Mouse (Mus musculus): ENCODE results near the gene Rbks. TPM values are rescaled to one million over a fixed set of nuclear protein-coding genes. Genes with fewer than 3 reads are reported as not detected.

Rbks gene
- 2.3 and 2.7 TPM in 2 replicates for polyA plus RNA-seq (2015; fragmentation: Nextera tagmentation; extraction: Ambion mirVana)

DNA sequence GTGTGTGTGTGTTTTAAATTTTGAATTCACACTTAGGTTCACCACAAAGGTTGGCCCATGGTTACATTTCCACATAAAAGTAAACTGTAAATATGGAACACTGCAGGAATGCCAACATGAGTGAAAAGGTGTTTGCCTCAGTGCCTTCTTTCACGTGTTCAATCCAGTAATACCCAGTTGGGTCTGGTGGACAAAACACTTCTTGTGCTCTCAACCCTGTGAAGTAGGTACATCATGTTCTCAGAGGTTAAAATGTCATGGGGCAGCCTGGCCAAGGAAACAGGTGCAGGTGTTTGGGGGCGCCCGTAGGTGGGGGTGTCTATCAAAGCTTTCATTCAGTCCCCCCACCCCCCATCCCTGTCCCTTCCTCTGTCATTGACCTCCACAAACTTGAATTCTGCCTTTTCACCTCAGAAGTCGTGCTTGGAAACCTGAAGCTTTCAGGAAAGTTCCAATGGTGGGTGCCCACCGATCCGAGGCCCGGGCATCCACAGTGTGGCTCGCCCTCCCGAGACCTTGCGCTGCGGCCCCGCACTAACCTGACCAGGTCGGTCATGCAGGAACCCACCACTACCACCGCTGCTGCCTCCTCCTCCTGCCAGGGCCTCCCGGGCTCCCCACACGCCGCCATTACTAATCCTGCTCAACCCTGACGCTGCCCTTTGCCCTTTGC is at the start of gene Rbks:
TSS of gene Rbks (minus strand) at position 657 of the 673 bp plus-strand sequence.
- Histone ChIP-seq H3K27ac (ENCODE audit: low read length) (peak within 1 kb of the TSS; percentile 96), H3K36me3 (ENCODE audit: control insufficient read depth, insufficient read depth) (no peaks in the 10 kb centered on the region), H3K4me1 (replicated peaks; ENCODE audit: control insufficient read depth, insufficient read depth, low read length) (peaks cover 6% of the 10 kb centered on the region), H3K9ac (replicated peaks; ENCODE audit: low read depth, low read length) (peak within 1 kb of the TSS; percentile 72), H3K9me3 (ENCODE audit: control insufficient read depth, low read length) (no peaks in the 10 kb centered on the region), H3K4me2 (ENCODE audit: low read length) (peak within 1 kb of the TSS; percentile 80), H3K27me3 (replicated peaks; ENCODE audit: control insufficient read depth, insufficient read depth, low read length) (no peaks in the 10 kb centered on the region), H3K4me3 (replicated peaks; ENCODE audit: low read length) (peak within 1 kb of the TSS; percentile 59)
- ATAC-seq, result peak; percentile 29
- 6% methylated on average over 18 of the region's 18 CpGs for WGBS

GRCm38 (mm10) chr5:31742521-31743031 is 45.1 kb upstream of the Rbks start:
- no peak for ATAC-seq
- H3K4me3 ChIP-seq (replicated peaks; ENCODE audit: low read length), result no peak overlapping the region
- H3K27ac ChIP-seq (ENCODE audit: low read length), result no peak overlapping the region
- 34% methylated on average over 4 of the region's 4 CpGs for WGBS
- H3K9me3 ChIP-seq (ENCODE audit: control insufficient read depth, low read length), result no peaks in the 10 kb centered on the region
- H3K36me3 ChIP-seq (ENCODE audit: control insufficient read depth, insufficient read depth), result no peaks in the 10 kb centered on the region
- H3K4me2 ChIP-seq (ENCODE audit: low read length), result no peak overlapping the region
- H3K4me1 ChIP-seq (replicated peaks; ENCODE audit: control insufficient read depth, insufficient read depth, low read length), result no peaks in the 10 kb centered on the region
- no peak overlapping the region for H3K9ac ChIP-seq (replicated peaks; ENCODE audit: low read depth, low read length)
- H3K27me3 ChIP-seq (replicated peaks; ENCODE audit: control insufficient read depth, insufficient read depth, low read length), result no peaks in the 10 kb centered on the region

GRCm38 (mm10) chr5:31741931-31742330 is 44.5 kb upstream of the Rbks start:
- Histone ChIP-seq H3K4me3 (replicated peaks; ENCODE audit: low read length) (no peak overlapping the region), H3K27me3 (replicated peaks; ENCODE audit: control insufficient read depth, insufficient read depth, low read length) (no peaks in the 10 kb centered on the region), H3K9me3 (ENCODE audit: control insufficient read depth, low read length) (no peaks in the 10 kb centered on the region), H3K9ac (replicated peaks; ENCODE audit: low read depth, low read length) (no peak overlapping the region), H3K36me3 (ENCODE audit: control insufficient read depth, insufficient read depth) (no peaks in the 10 kb centered on the region), H3K27ac (ENCODE audit: low read length) (no peak overlapping the region), H3K4me1 (replicated peaks; ENCODE audit: control insufficient read depth, insufficient read depth, low read length) (no peaks in the 10 kb centered on the region), H3K4me2 (ENCODE audit: low read length) (no peak overlapping the region)
- no peak for ATAC-seq
- WGBS, result 86% methylated on average over 1 of the region's 1 CpGs

- WGBS, result 42% methylated on average over 3 of the region's 3 CpGs
- no peak overlapping the region for H3K27ac ChIP-seq (ENCODE audit: low read length)
- no peaks in the 10 kb centered on the region for H3K9me3 ChIP-seq (ENCODE audit: control insufficient read depth, low read length)
- ATAC-seq, result no peak
- no peaks in the 10 kb centered on the region for H3K4me1 ChIP-seq (replicated peaks; ENCODE audit: control insufficient read depth, insufficient read depth, low read length)
- H3K9ac ChIP-seq (replicated peaks; ENCODE audit: low read depth, low read length), result no peak overlapping the region
- no peaks in the 10 kb centered on the region for H3K36me3 ChIP-seq (ENCODE audit: control insufficient read depth, insufficient read depth)
- no peak overlapping the region for H3K4me3 ChIP-seq (replicated peaks; ENCODE audit: low read length)
- no peak overlapping the region for H3K4me2 ChIP-seq (ENCODE audit: low read length)
- no peaks in the 10 kb centered on the region for H3K27me3 ChIP-seq (replicated peaks; ENCODE audit: control insufficient read depth, insufficient read depth, low read length)
These were observed 35.4 kb upstream of the Rbks start for GRCm38 (mm10) chr5:31732644-31733338.

DNA sequence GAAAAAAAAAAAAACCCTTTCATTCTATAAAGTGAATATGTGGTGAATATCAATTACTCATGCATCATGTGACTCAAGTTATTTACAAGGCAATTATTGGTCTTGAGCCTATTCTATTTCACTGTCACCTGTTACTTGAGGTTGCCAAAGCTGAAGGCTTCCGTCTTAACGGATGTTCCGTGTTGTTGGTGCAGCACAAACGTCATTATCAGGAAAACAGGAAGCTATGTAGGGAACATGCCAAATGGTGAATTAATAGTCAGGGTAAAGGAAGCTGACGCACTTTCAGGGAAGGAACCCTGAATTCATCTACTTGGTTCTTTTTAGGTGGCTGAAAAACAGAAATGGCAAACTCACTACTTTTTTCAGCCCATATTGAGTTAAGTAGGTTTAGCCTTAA is 30.0 kb upstream of the Rbks start:
- ATAC-seq, result no peak
- WGBS, result 52% methylated on average over 5 of the region's 5 CpGs

GRCm38 (mm10) chr5:31725885-31726284 is 28.5 kb upstream of the Rbks start:
- 87% methylated on average over 2 of the region's 2 CpGs for WGBS
- Histone ChIP-seq H3K9me3 (ENCODE audit: control insufficient read depth, low read length) (no peaks in the 10 kb centered on the region), H3K9ac (replicated peaks; ENCODE audit: low read depth, low read length) (no peak overlapping the region), H3K4me3 (replicated peaks; ENCODE audit: low read length) (no peak overlapping the region), H3K27me3 (replicated peaks; ENCODE audit: control insufficient read depth, insufficient read depth, low read length) (no peaks in the 10 kb centered on the region), H3K4me2 (ENCODE audit: low read length) (no peak overlapping the region), H3K4me1 (replicated peaks; ENCODE audit: control insufficient read depth, insufficient read depth, low read length) (no peaks in the 10 kb centered on the region), H3K36me3 (ENCODE audit: control insufficient read depth, insufficient read depth) (no peaks in the 10 kb centered on the region), H3K27ac (ENCODE audit: low read length) (no peak overlapping the region)
- no peak for ATAC-seq

More for the DNA sequence above, 30.0 kb upstream of the Rbks start:
- no peaks in the 10 kb centered on the region for H3K9me3 ChIP-seq (ENCODE audit: control insufficient read depth, low read length)
- H3K36me3 ChIP-seq (ENCODE audit: control insufficient read depth, insufficient read depth), result no peaks in the 10 kb centered on the region
- H3K4me3 ChIP-seq (replicated peaks; ENCODE audit: low read length), result no peak overlapping the region
- no peak overlapping the region for H3K4me2 ChIP-seq (ENCODE audit: low read length)
- H3K27ac ChIP-seq (ENCODE audit: low read length), result no peak overlapping the region
- H3K9ac ChIP-seq (replicated peaks; ENCODE audit: low read depth, low read length), result no peak overlapping the region
- H3K4me1 ChIP-seq (replicated peaks; ENCODE audit: control insufficient read depth, insufficient read depth, low read length), result no peaks in the 10 kb centered on the region
- no peaks in the 10 kb centered on the region for H3K27me3 ChIP-seq (replicated peaks; ENCODE audit: control insufficient read depth, insufficient read depth, low read length)

DNA sequence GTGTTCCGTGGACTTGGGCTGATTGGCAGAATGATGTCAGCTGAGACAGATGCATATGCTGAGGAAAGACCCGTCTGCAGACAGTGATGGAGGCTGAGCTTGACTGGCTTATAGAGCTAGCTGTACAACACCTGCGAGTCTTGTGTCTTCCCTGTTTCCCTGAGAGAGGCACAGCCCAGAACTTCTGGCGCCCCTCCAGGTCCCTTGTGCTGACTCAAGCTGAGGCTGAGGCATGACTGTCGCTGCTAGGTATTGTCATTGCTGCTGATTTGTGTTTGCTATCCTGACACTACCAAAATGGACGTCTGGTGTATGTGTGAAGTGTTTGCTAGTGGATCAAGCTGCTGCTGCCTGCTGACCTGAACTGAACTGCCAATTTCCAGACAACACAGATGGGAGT is 27.1 kb upstream of the Rbks start:
- WGBS, result 62% methylated on average over 6 of the region's 6 CpGs

GRCm38 (mm10) chr5:31715486-31716150 is 18.2 kb upstream of the Rbks start:
- ATAC-seq, result no peak
- no peak overlapping the region for H3K4me2 ChIP-seq (ENCODE audit: low read length)
- H3K4me1 ChIP-seq (replicated peaks; ENCODE audit: control insufficient read depth, insufficient read depth, low read length), result no peaks in the 10 kb centered on the region
- H3K27me3 ChIP-seq (replicated peaks; ENCODE audit: control insufficient read depth, insufficient read depth, low read length), result no peaks in the 10 kb centered on the region
- H3K9me3 ChIP-seq (ENCODE audit: control insufficient read depth, low read length), result no peaks in the 10 kb centered on the region
- H3K36me3 ChIP-seq (ENCODE audit: control insufficient read depth, insufficient read depth), result no peaks in the 10 kb centered on the region
- no peak overlapping the region for H3K9ac ChIP-seq (replicated peaks; ENCODE audit: low read depth, low read length)
- no peak overlapping the region for H3K4me3 ChIP-seq (replicated peaks; ENCODE audit: low read length)
- H3K27ac ChIP-seq (ENCODE audit: low read length), result no peak overlapping the region
- 81% methylated on average over 4 of the region's 4 CpGs for WGBS

More for the DNA sequence above, 27.1 kb upstream of the Rbks start:
- H3K4me1 ChIP-seq (replicated peaks; ENCODE audit: control insufficient read depth, insufficient read depth, low read length), result no peaks in the 10 kb centered on the region
- no peak for ATAC-seq
- H3K36me3 ChIP-seq (ENCODE audit: control insufficient read depth, insufficient read depth), result no peaks in the 10 kb centered on the region
- no peak overlapping the region for H3K9ac ChIP-seq (replicated peaks; ENCODE audit: low read depth, low read length)
- H3K4me2 ChIP-seq (ENCODE audit: low read length), result no peak overlapping the region
- H3K27me3 ChIP-seq (replicated peaks; ENCODE audit: control insufficient read depth, insufficient read depth, low read length), result no peaks in the 10 kb centered on the region
- no peak overlapping the region for H3K4me3 ChIP-seq (replicated peaks; ENCODE audit: low read length)
- H3K9me3 ChIP-seq (ENCODE audit: control insufficient read depth, low read length), result no peaks in the 10 kb centered on the region
- no peak overlapping the region for H3K27ac ChIP-seq (ENCODE audit: low read length)

- H3K4me3 ChIP-seq (replicated peaks; ENCODE audit: low read length), result no peak overlapping the region
- no peak overlapping the region for H3K4me2 ChIP-seq (ENCODE audit: low read length)
- no peaks in the 10 kb centered on the region for H3K9me3 ChIP-seq (ENCODE audit: control insufficient read depth, low read length)
- H3K27me3 ChIP-seq (replicated peaks; ENCODE audit: control insufficient read depth, insufficient read depth, low read length), result no peaks in the 10 kb centered on the region
- no peaks in the 10 kb centered on the region for H3K36me3 ChIP-seq (ENCODE audit: control insufficient read depth, insufficient read depth)
- no peaks in the 10 kb centered on the region for H3K4me1 ChIP-seq (replicated peaks; ENCODE audit: control insufficient read depth, insufficient read depth, low read length)
- no peak for ATAC-seq
- WGBS, result 75% methylated on average over 5 of the region's 5 CpGs
- no peak overlapping the region for H3K27ac ChIP-seq (ENCODE audit: low read length)
- H3K9ac ChIP-seq (replicated peaks; ENCODE audit: low read depth, low read length), result no peak overlapping the region
These were observed 16.4 kb upstream of the Rbks start for GRCm38 (mm10) chr5:31713841-31714264.

Data from forebrain, embryonic 16.5 days (tissue).